Mouse (Mus musculus) ES-E14 (cell line): ENCODE data around the gene Fam13a. TPM values are rescaled to one million over a fixed set of nuclear protein-coding genes. Genes with fewer than 3 reads are reported as not detected.
A peak's percentile ranks its signal among the peaks of the same experiment; 100 is the strongest.

Experiments
- DNase-seq: peaks from one replicate; pipeline ENCODE4 v3.0.0-alpha.2; 2013; ENCODE audit warnings: low read depth, low spot score
- H3K27ac ChIP-seq: 2 replicates; pipeline ENCODE4 v1.5.1; 2012; ENCODE audit warnings: low read depth, mild to moderate bottlenecking, low read length, moderate library complexity, mixed read lengths; ENCODE audit not compliant: poor library complexity, insufficient read depth, severe bottlenecking
- H3K36me3 ChIP-seq: 2 replicates; pipeline ENCODE4 v1.6.1; 2012; ENCODE audit warnings: mild to moderate bottlenecking, low read length, moderate library complexity, mixed read lengths; ENCODE audit not compliant: control insufficient read depth, poor library complexity, insufficient read depth, severe bottlenecking
- H3K4me1 ChIP-seq, 2 experiments: fragments of 150-350 bp in 1 of 2; sonication (generic) in 1 of 2; 2 replicates each; pipeline ENCODE4 v1.6.1; 2012; ENCODE audit warnings: low read length in 2 of 2, mild to moderate bottlenecking in 1 of 2, mixed read lengths in 1 of 2; ENCODE audit not compliant: control insufficient read depth in 2 of 2, insufficient read depth in 2 of 2, poor library complexity in 1 of 2
- H3K4me3 ChIP-seq, 2 experiments: fragments of 150-350 bp in 1 of 2; sonication (generic) in 1 of 2; 2 replicates each; pipeline ENCODE4 v1.5.1; 2012; ENCODE audit warnings: low read length in 2 of 2, low read depth in 1 of 2, mild to moderate bottlenecking in 1 of 2, mixed read lengths in 1 of 2; ENCODE audit not compliant: insufficient read depth in 1 of 2, poor library complexity in 1 of 2, severe bottlenecking in 1 of 2
- H3K9ac ChIP-seq: 2 replicates; pipeline ENCODE4 v1.6.1; 2012; ENCODE audit warnings: low read depth, mild to moderate bottlenecking, low read length, mixed read lengths; ENCODE audit not compliant: poor library complexity, insufficient read depth, severe bottlenecking
- H3K9me3 ChIP-seq: fragments of 150-350 bp; sonication (generic); 2 replicates; pipeline ENCODE4 v1.6.1; 2012; ENCODE audit warnings: low read depth, mild to moderate bottlenecking, low read length; ENCODE audit not compliant: control insufficient read depth, insufficient read depth
- CHD2 ChIP-seq: IDR thresholded peaks from 2 replicates; pipeline ENCODE4 v1.6.1; 2014; ENCODE audit warnings: mild to moderate bottlenecking, low read depth, low read length, inconsistent platforms
- HCFC1 ChIP-seq: IDR thresholded peaks from 2 replicates; pipeline ENCODE4 v1.6.1; 2012; ENCODE audit warnings: low read length, inconsistent platforms, borderline replicate concordance; ENCODE audit not compliant: insufficient read depth
- MAFK ChIP-seq: IDR thresholded peaks from 2 replicates; pipeline ENCODE4 v1.6.1; 2014; ENCODE audit warnings: mild to moderate bottlenecking, low read depth, low read length, inconsistent platforms; ENCODE audit not compliant: insufficient read depth
- ZC3H11A ChIP-seq: IDR thresholded peaks from 2 replicates; pipeline ENCODE4 v1.6.1; 2012; ENCODE audit warnings: low read depth, mild to moderate bottlenecking, inconsistent platforms, low read length, borderline replicate concordance
- ZNF384 ChIP-seq: IDR thresholded peaks from 2 replicates; pipeline ENCODE4 v1.6.1; 2012; ENCODE audit warnings: low read depth, low read length, inconsistent platforms
- in situ Hi-C, 2 experiments: fragments of 600-800 bp; cut with MboI; formaldehyde crosslinking; loops; one replicate each; pipeline ENCODE4 v1.15.1; 2025; ENCODE audit warnings: low sequenced_read_pairs in 2 of 2, inconsistent platforms in 1 of 2; ENCODE audit not compliant: unreplicated experiment in 2 of 2
- total RNA-seq: library from RNA; depleted of rRNA; stranded (reverse); fragments of 300-350 nt; gene quantifications from 2 replicates; pipeline ENCODE4 v1.2.3, GENCODE M21; 2012

The Fam13a gene
- total RNA-seq, 1 experiment, result 0.27 TPM

DNA sequence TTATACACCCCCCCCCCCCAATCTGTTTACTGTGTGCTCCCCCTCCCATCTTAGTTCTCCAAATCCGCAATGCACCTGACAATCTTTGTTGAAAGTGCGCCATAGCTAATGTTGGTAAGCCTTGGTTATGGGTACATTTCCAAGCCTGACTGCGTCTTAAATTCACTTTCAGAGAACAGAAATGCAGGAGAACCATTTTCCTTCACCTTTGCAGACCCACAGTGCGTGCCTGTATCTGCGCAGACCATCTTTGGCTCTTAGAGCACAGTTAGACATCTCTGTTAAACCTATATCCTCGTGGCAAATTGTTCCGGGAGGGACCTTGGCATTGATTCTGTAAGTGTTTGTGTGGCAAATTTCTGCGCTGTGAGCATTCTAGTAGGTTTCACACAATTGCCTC lies 117.0 kb downstream of the Fam13a start:
- H3K4me3 ChIP-seq, result no peak overlapping the region
- H3K27ac ChIP-seq, result no peak overlapping the region
- H3K36me3 ChIP-seq, result peaks cover 5% of the 10 kb centered on the region; the same call in 1 of the 2 replicates
- no peak for TF ChIP-seq HCFC1
- TF ChIP-seq CHD2, result no peak
- no peak for TF ChIP-seq ZC3H11A
- no peak for TF ChIP-seq ZNF384
- TF ChIP-seq MAFK, result no peak
- H3K9me3 ChIP-seq, result peaks cover 19% of the 10 kb centered on the region
- no peak overlapping the region for H3K9ac ChIP-seq
- H3K4me1 ChIP-seq, result no peaks in the 10 kb centered on the region
- in situ Hi-C loops, result no loop called here
- no peak for DNase-seq

DNA sequence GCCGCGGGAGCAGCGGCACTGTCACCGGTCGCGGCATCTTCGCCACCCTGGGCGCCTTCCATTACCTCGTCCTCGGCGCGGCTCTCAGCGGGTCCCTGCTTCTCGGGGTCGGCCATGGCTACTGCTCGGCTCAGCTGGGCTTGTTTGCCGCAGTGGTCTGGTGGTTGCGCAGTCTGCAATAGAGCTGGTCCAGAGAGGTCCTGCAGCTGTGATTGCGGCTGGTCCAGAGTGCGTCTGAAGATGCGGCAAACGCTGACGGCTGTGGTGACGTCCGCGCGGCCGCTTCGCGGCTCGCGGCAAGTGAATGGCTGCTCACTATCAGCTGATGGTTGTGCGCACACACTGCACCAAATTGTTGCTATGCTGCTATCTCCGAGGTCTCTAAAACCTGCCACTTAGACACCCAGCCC lies 117.5 kb downstream of the Fam13a start, which contains the start of gene Nap1l5:
Gene Nap1l5 (minus strand): TSS at position 225 of the 410 bp plus-strand sequence.
- DNase-seq, result peak; percentile 12
- peak within 1 kb of the TSS in 1 of 2 experiments; percentile 8; a peak in 1 of 4 replicates for H3K4me3 ChIP-seq
- H3K4me1 ChIP-seq, result no peaks in the 10 kb centered on the region
- H3K9me3 ChIP-seq, result peaks cover 19% of the 10 kb centered on the region
- H3K27ac ChIP-seq, result no peak within 1 kb of the TSS
- in situ Hi-C loops, result no loop called here
- peaks cover 5% of the 10 kb centered on the region; the same call in 1 of the 2 replicates for H3K36me3 ChIP-seq
- no peak within 1 kb of the TSS for H3K9ac ChIP-seq
- no peak for TF ChIP-seq HCFC1
- no peak for TF ChIP-seq CHD2
- TF ChIP-seq ZNF384, result no peak
- TF ChIP-seq ZC3H11A, result no peak

DNA sequence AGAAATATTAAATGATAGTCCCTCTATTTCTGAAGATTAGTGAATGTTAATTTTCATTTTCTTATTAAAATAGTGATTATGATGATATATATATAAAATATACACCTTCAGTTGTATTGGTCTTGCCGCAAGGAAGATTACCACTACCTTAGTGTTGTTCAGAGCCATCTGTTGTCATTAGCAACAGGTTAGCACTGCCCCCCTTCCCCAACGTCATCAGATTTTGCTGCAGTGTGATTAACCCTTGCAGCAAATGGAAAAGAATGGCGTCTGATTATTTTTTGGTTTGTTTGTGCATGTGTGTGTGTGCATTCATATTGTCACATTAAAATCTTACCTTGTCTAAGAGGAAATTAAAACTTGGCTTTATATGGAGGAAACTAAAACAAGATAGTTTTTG lies 119.8 kb downstream of the Fam13a start:
- TF ChIP-seq CHD2, result no peak
- no peak for TF ChIP-seq ZNF384
- TF ChIP-seq ZC3H11A, result no peak
- TF ChIP-seq MAFK, result no peak
- no peak for TF ChIP-seq HCFC1
- Histone ChIP-seq H3K9me3 (peaks cover 19% of the 10 kb centered on the region), H3K27ac (no peak overlapping the region), H3K4me1 (no peaks in the 10 kb centered on the region), H3K9ac (no peak overlapping the region), H3K36me3 (peaks cover 5% of the 10 kb centered on the region; the same call in 1 of the 2 replicates), H3K4me3 (no peak overlapping the region)
- in situ Hi-C loops, result no loop called here
- DNase-seq, result no peak

- no peak overlapping the region for H3K27ac ChIP-seq
- in situ Hi-C loops, result no loop called here
- DNase-seq, result no peak
These were observed 121.2 kb downstream of the Fam13a start for GRCm38 (mm10) chr6:58903171-58903570.

DNA sequence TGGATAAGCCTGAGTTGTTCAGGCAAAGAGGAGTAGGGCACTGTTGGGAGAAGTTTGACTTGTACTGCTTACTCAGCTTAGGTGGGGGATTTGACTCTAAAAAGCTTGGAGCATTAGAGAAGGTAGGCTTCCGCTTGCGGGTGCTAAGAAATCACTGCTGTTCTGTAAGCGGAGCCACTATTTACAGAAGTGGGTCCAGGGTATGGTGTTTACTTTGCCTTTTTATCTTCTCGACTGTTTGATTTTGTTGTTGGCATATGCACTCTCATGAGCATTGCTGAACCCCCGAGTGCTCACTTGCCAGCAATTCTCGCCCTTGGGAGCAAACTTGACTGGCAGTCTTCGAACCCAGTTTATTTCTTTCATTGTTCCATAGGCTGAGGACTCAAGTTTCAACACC lies 123.8 kb downstream of the Fam13a start:
- Histone ChIP-seq H3K27ac (no peak overlapping the region), H3K9me3 (peaks cover 10% of the 10 kb centered on the region), H3K4me3 (no peak overlapping the region), H3K36me3 (peaks cover 5% of the 10 kb centered on the region; the same call in 1 of the 2 replicates), H3K4me1 (no peaks in the 10 kb centered on the region), H3K9ac (no peak overlapping the region)
- DNase-seq, result no peak
- in situ Hi-C loops, result no loop called here
- TF ChIP-seq ZNF384 (no peak), CHD2 (no peak), MAFK (no peak), HCFC1 (no peak), ZC3H11A (no peak)

More at GRCm38 (mm10) chr6:58903171-58903570, 121.2 kb downstream of the Fam13a start:
- Histone ChIP-seq H3K4me3 (no peak overlapping the region), H3K9me3 (peaks cover 17% of the 10 kb centered on the region), H3K9ac (no peak overlapping the region), H3K4me1 (no peaks in the 10 kb centered on the region), H3K36me3 (peaks cover 5% of the 10 kb centered on the region; the same call in 1 of the 2 replicates)
- no peak for TF ChIP-seq ZNF384
- TF ChIP-seq CHD2, result no peak
